Mouse (Mus musculus) MN1 (cell line): ENCODE measurements around the gene Depdc5.
A peak's percentile ranks its signal among the peaks of the same experiment; 100 is the strongest.

Experiments
- DNase-seq: peaks from one replicate; pipeline ENCODE4 v3.0.0-alpha.2; 2016; ENCODE audit warnings: low spot score

Gene Depdc5

GRCm38 (mm10) chr5:33001111-33001510 is 137.6 kb downstream of the Depdc5 start:
- DNase-seq, result no peak

DNA sequence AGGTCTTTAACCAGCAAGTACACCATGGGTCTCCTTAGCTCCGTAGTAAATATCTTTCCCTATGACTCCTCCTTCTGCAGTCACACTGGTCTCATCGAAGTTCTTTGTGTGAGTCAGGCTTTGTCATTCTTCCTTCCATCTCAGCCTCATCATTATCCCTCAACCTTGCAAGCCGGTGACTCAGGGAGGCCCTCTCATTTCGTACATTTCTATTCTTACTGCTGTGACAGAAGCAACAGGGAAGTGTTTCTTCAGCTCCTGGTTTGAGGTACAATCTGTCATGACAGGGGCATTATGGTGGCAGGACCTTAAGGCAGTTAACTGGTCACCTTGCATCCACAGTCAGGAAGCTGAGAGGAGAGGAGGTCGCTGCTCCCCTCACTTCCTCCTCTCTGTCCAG is 139.3 kb downstream of the Depdc5 start:
- no peak for DNase-seq

GRCm38 (mm10) chr5:33003500-33003899 is 140.0 kb downstream of the Depdc5 start:
- DNase-seq, result no peak

DNA sequence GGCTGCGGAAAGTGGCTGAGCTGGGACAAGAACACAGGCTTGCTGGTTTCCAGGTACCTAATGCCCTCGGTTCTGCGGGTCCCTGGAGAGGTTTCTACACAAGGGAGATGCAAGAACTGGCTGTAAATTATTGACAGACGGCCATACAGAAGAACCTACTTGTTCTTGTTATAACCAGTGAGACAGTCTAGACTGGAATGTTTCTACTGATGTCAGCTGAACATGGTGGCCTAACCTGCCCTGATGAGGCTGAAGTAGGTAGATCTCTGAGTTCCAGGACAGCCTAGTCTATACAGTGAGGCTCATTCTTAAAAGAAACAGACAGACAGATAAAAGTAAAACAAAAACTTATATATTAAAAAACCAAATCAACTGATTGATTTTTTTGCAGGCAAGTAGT is 140.6 kb downstream of the Depdc5 start:
- DNase-seq, result no peak

DNA sequence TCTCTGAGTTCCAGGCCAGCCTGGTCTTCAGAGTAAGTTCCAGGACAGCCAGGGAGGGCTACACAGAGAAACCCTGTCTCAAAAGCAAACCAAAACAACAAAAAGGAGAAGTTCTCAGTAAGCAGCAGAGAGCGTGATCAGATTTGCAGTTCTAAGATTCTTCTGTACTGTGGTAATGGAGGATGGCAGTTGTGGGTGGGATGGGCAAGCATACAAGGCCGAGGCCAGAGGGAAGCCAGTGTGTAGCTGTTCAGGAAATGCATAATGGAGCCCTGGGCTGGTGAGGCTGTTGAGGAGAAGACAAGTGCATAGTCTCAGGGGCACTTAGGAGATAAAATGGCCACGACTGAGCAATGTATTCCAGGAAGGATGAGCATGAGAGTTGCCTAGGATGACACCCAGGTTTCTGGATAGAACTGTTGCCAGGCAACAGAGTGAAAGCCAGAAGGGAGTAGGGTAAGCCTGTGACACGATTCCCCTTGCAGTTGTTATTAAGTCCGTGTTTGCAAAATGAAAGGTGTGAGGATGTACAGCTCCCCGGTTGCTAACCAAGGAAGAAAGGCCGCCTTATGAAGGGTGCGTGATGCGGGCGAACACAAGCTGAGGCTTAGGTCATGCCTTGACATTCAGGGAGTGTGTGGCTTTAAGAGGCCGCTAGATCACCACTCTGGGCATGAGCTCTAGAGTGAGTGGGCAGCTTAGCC is 142.1 kb downstream of the Depdc5 start:
- peak; percentile 47 for DNase-seq

DNA sequence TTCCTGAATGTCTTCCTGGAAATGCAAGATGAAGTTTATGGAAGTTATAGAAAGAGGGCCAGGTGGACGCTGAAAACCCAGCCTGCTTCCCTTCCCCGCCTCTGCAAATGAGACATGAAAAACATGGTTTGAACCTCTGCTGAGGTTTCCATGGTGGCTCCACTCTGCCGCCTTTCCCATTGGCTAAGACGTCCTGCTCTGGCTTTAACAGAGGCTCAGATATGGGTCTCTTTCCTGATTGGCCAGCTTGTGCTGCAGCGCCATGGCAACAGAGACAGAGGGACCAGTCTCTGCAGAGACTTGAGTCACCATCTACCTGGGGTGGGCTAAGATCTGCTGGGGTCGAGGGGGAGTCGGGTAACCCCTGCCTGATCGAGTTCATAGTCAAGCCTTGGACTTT is 143.2 kb downstream of the Depdc5 start:
- no peak for DNase-seq

DNA sequence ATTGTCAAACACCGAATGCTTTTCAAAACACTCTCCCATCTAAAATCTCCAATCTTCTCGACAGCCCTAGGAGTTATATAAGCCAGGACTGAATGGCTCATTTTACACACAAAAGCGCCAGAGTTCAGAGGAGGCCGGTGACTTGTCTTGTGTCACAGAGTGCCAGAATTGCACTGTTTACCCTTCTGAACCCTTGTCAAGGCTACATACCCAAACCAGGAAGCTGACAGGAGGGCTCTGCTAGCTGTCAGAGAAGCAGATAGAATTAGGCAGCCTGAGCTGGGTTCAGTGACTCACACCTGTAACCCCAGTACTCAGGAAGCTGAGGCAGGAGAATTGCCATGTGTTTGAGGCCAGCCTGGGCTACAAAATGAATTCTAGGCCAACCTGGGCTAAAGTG is 143.9 kb downstream of the Depdc5 start:
- no peak for DNase-seq

GRCm38 (mm10) chr5:33009301-33009700 is 145.8 kb downstream of the Depdc5 start:
- DNase-seq, result no peak

- DNase-seq, result peak; percentile 81
Measured at GRCm38 (mm10) chr5:33009818-33010812, 146.6 kb downstream of the Depdc5 start.

GRCm38 (mm10) chr5:33011132-33012106 is 147.9 kb downstream of the Depdc5 start:
- DNase-seq, result peak; percentile 98

- DNase-seq, result no peak
Measured at GRCm38 (mm10) chr5:33014096-33014495, 150.6 kb downstream of the Depdc5 start.

DNA sequence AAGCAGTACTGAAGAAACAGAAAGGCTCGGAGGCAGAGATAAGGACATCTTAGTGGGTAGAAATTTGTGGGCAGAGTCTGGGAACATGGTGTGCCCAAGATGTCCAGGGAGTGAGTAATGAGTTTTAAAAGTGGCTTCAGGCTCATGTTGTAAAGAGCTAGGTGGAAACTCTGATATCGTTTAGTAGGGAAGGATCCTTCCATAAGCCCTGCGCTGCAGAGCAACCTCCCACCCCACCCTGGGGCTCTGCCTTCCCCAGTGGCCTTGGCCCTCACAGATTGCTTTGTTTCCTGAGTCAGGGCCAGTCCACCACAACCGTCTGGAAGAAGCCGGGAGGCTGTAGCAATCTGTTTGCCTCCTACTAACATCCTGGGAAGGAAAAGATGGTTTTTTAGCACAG is 152.1 kb downstream of the Depdc5 start:
- no peak for DNase-seq

GRCm38 (mm10) chr5:33018189-33018560 is 154.7 kb downstream of the Depdc5 start:
- DNase-seq, result no peak

- DNase-seq, result peak; percentile 99
Measured at GRCm38 (mm10) chr5:33018561-33019425, 155.3 kb downstream of the Depdc5 start, which contains the start of gene Ywhah. Ywhah (plus strand) TSS chr5:33018816.

DNA sequence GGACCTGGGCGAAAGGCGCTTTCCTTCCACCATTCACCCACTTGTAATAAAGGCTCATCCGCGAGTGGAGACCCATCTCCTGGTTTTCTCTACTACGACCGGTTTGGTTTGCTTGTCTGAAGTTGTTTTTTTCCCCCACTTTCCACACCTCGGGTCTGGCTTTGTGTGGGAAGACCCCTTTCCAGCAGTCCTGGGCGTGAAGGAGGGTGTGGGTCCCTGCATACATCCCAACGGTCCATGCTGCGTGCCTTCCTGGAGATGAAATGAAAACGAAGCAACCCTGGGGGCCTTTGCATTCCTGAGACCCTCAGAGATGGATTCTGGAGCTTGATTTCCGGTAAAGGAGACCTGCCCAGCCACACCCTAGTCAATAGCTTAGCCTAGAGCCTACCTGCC is 155.9 kb downstream of the Depdc5 start:
- no peak for DNase-seq

DNA sequence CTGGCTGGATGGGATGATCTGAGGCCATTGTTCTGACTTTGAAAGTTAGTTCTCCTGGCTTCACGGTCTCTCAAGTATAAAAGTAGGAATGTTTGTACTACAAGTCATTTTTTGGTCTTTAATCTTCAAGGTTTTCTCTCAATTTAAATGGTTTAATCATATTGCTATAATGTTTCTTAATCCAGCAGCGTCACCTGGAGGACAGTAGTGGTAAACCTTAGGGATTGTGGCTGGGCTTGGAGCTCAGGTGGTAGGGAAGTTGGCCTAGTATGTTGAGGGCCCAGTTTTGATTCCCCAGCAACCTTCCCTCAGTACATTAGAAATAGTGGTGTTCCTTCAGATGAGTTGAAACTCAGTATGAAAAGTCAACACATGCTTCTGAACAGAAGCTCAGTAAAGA is 158.1 kb downstream of the Depdc5 start:
- peak; percentile 70 for DNase-seq

- no peak for DNase-seq
Measured at GRCm38 (mm10) chr5:33023337-33023736, 159.8 kb downstream of the Depdc5 start.

GRCm38 (mm10) chr5:33024474-33024873 is 161.0 kb downstream of the Depdc5 start:
- no peak for DNase-seq

DNA sequence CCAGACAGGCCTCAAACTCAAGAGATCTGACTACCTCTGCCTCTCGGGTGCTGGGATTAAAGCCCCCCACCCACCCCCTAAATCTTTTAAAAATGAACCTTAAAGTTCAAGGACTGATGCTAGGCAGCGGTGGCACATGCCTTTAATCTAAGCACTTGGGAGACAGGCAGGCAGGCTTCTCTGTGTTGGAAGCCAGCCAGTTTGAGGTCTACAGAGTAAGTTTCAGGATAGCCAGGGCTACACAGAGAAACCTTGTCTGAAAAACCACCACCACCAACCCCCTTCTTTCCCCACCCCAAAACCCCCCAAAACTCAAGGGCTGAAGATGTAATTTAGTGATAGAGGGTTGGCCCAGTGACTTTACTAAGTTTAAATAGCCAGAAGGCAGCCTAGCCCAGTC is 165.2 kb downstream of the Depdc5 start:
- DNase-seq, result no peak

DNA sequence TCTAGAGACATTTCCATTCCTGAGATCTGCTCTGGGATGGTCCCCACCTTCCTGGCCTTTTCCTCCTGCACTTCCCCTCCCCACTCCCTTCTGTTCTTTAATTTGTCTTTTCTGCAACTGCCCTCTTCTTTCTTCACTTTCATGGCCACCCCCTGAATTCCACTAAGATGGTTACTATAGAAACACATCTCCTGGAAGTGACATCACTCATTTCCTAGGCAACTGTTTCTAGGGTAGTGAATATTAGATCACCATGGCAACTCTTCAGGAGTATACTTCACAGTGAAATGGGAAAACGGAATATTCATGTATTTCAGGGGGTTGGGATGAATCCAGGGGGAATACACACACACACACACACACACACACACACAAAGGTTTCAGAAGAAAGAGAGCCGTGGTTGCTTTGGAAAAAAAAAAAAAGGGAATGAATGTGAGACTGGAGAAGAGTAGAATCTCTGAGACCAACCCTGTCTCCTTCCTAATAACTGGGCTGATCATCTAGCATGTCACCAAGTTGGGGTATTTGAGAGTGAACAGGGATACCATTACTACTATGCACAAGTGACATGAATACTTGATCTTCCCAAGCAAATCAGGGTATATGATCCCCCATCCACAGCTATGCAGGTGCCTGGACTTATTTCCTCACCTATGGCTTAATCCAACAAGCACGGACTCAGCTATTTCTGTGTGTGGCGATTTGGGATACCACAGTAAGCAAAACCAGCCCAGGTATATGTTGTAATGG is 167.1 kb downstream of the Depdc5 start:
- no peak for DNase-seq
